Comparison of ENCODE assay signal across 16 mouse cellular contexts in genomic region chr4:124310594-124310993, GRCm38 (mm10).
DNase-seq lines count a peak whose midpoint lies in the region; ATAC-seq lines count a peak whose summit lies in the region.
"Had no signal": no experiment of that assay in that cellular context is flagged by ENCODE, and none has a peak within 500 bp of the region (broad histone marks: within the 10 kb centered on the region; RNA-seq: fewer than 3 reads in every experiment).

No protein-coding gene starts in this region.

- no peak overlapping the region for H3K4me3 ChIP-seq in midbrain, embryonic 10.5 days
- H3K4me3 ChIP-seq in midbrain, embryonic 15.5 days = no peak overlapping the region
- no peak overlapping the region for H3K4me3 ChIP-seq in hindbrain, embryonic 10.5 days
- no peak overlapping the region for H3K4me3 ChIP-seq in midbrain, embryonic 12.5 days
- no peak overlapping the region for H3K4me3 ChIP-seq in liver, embryonic 11.5 days (ENCODE audit: low read depth, low read length)
- H3K4me3 ChIP-seq: gastrocnemius, adult 2 months; layer of hippocampus, adult 2 months; stomach, embryonic 15.5 days had no signal

- H3K9ac ChIP-seq in midbrain, embryonic 15.5 days = no peak overlapping the region
- H3K9ac ChIP-seq in midbrain, embryonic 12.5 days (replicated peaks) = no peak overlapping the region
- no peak overlapping the region for H3K9ac ChIP-seq in liver, embryonic 11.5 days (ENCODE audit: low read depth, low read length)
- H3K9ac ChIP-seq: liver, postnatal 0 days; stomach, embryonic 15.5 days had no signal

- H3K9me3 ChIP-seq in midbrain, embryonic 10.5 days (replicated peaks) = peaks cover 3% of the 10 kb centered on the region; the same call in 1 of the 2 replicates
- H3K9me3 ChIP-seq in midbrain, embryonic 15.5 days = no peaks in the 10 kb centered on the region
- H3K9me3 ChIP-seq in hindbrain, embryonic 10.5 days = peaks cover 3% of the 10 kb centered on the region; the same call in 1 of the 2 replicates
- peaks cover 3% of the 10 kb centered on the region; the same call in 1 of the 2 replicates for H3K9me3 ChIP-seq in midbrain, embryonic 12.5 days
- H3K9me3 ChIP-seq in liver, embryonic 11.5 days (ENCODE audit: control insufficient read depth, low read length) = no peaks in the 10 kb centered on the region
- H3K9me3 ChIP-seq: stomach, embryonic 15.5 days had no signal

- H3K27me3 ChIP-seq in midbrain, embryonic 10.5 days (ENCODE audit: low read depth, poor library complexity, severe bottlenecking) = peaks cover 61% of the 10 kb centered on the region
- H3K27me3 ChIP-seq in midbrain, embryonic 15.5 days (replicated peaks) = no peaks in the 10 kb centered on the region
- H3K27me3 ChIP-seq in hindbrain, embryonic 10.5 days (ENCODE audit: insufficient read depth, poor library complexity, severe bottlenecking) = peaks cover 42% of the 10 kb centered on the region
- H3K27me3 ChIP-seq in midbrain, embryonic 12.5 days = peaks cover 14% of the 10 kb centered on the region; the same call in 1 of the 2 replicates
- H3K27me3 ChIP-seq in liver, embryonic 11.5 days (replicated peaks; ENCODE audit: control insufficient read depth, insufficient read depth, low read length) = no peaks in the 10 kb centered on the region
- H3K27me3 ChIP-seq: stomach, embryonic 15.5 days had no signal

- DNase-seq in midbrain, embryonic 10.5 days (ENCODE audit: low spot score) = no peak
- DNase-seq in hindbrain, embryonic 10.5 days (ENCODE audit: low spot score) = peak; percentile 64
- no peak for DNase-seq in liver, embryonic 11.5 days (ENCODE audit: low spot score)
- DNase-seq in adrenal gland, postnatal 25 days = no peak
- no peak for DNase-seq in gastrocnemius, postnatal 4 days (ENCODE audit: low spot score in 2 of 2)
- DNase-seq: adrenal gland, adult 2 months; gastrocnemius, adult 2 months; kidney, adult 11 months; liver, postnatal 0 days; right cerebral cortex, postnatal 4 days; thymus, postnatal 36 days had no signal

- ATAC-seq in midbrain, embryonic 15.5 days (replicated peaks) = no peak
- peak; percentile 63; the same call in 1 of the 2 replicates for ATAC-seq in midbrain, embryonic 12.5 days (ENCODE audit: low FRiP score, low read depth)
- ATAC-seq in liver, embryonic 11.5 days (replicated peaks; ENCODE audit: low FRiP score) = no peak; the same call in 1 of the 2 replicates
- ATAC-seq: CD4-positive, CD25-positive, alpha-beta regulatory T cell, adult 4 months; liver, postnatal 0 days had no signal

- 51% methylated on average over 10 of the region's 10 CpGs for WGBS in midbrain, embryonic 10.5 days
- 17% methylated on average over 10 of the region's 10 CpGs for WGBS in midbrain, embryonic 15.5 days
- 24% methylated on average over 10 of the region's 10 CpGs for WGBS in hindbrain, embryonic 10.5 days
- WGBS in midbrain, embryonic 12.5 days = 23% methylated on average over 10 of the region's 10 CpGs
- 21% methylated on average over 10 of the region's 10 CpGs for WGBS in liver, embryonic 11.5 days

- peaks cover 39% of the 10 kb centered on the region for H3K4me1 ChIP-seq in midbrain, embryonic 10.5 days
- peaks cover 15% of the 10 kb centered on the region; the same call in 1 of the 2 replicates for H3K4me1 ChIP-seq in midbrain, embryonic 15.5 days
- peaks cover 42% of the 10 kb centered on the region for H3K4me1 ChIP-seq in hindbrain, embryonic 10.5 days (replicated peaks)
- H3K4me1 ChIP-seq in midbrain, embryonic 12.5 days = peaks cover 21% of the 10 kb centered on the region
- H3K4me1 ChIP-seq in liver, embryonic 11.5 days (replicated peaks; ENCODE audit: control insufficient read depth, insufficient read depth, low read length) = no peaks in the 10 kb centered on the region

- H3K36me3 ChIP-seq in midbrain, embryonic 10.5 days = no peaks in the 10 kb centered on the region
- H3K36me3 ChIP-seq in midbrain, embryonic 15.5 days (replicated peaks) = no peaks in the 10 kb centered on the region
- no peaks in the 10 kb centered on the region for H3K36me3 ChIP-seq in hindbrain, embryonic 10.5 days
- no peaks in the 10 kb centered on the region for H3K36me3 ChIP-seq in midbrain, embryonic 12.5 days
- H3K36me3 ChIP-seq in liver, embryonic 11.5 days (ENCODE audit: control insufficient read depth, insufficient read depth, low read length) = no peaks in the 10 kb centered on the region
- H3K36me3 ChIP-seq: stomach, embryonic 15.5 days had no signal

- no peak overlapping the region for H3K4me2 ChIP-seq in midbrain, embryonic 15.5 days
- no peak overlapping the region for H3K4me2 ChIP-seq in midbrain, embryonic 12.5 days (replicated peaks)
- no peak overlapping the region for H3K4me2 ChIP-seq in liver, embryonic 11.5 days
- H3K4me2 ChIP-seq: stomach, embryonic 15.5 days had no signal

- H3K27ac ChIP-seq in midbrain, embryonic 10.5 days (replicated peaks) = peak overlapping the region; percentile 15; the same call in 1 of the 2 replicates
- H3K27ac ChIP-seq in midbrain, embryonic 15.5 days = no peak overlapping the region; the same call in 1 of the 2 replicates
- H3K27ac ChIP-seq in hindbrain, embryonic 10.5 days = peak overlapping the region; percentile 69
- peak overlapping the region; percentile 9 for H3K27ac ChIP-seq in midbrain, embryonic 12.5 days (replicated peaks)
- no peak overlapping the region for H3K27ac ChIP-seq in liver, embryonic 11.5 days (ENCODE audit: low read depth, low read length)
- H3K27ac ChIP-seq: gastrocnemius, adult 2 months; layer of hippocampus, adult 2 months; stomach, embryonic 15.5 days had no signal

Comparison
In these comparisons a context has a peak if more than half of its experiments do, and no peak if none do; other contexts are left out.
1. H3K27ac ChIP-seq: peak in midbrain, embryonic 10.5 days (single experiment), hindbrain, embryonic 10.5 days (single experiment) and midbrain, embryonic 12.5 days (single experiment); none in midbrain, embryonic 15.5 days (single experiment) and liver, embryonic 11.5 days (single experiment).